Mouse (Mus musculus) kidney, postnatal 14 days (tissue): ENCODE data around the gene Krt14.
"Not testable (repeated sequence)": the region's sequence is repeated elsewhere in the genome, so short reads cannot be mapped to it uniquely, and the experiment has no call there.

Source experiments
- DNase-seq: peaks from one replicate; pipeline ENCODE4 v3.0.0; 2022; ENCODE audit warnings: mixed read lengths

Gene Krt14

DNA sequence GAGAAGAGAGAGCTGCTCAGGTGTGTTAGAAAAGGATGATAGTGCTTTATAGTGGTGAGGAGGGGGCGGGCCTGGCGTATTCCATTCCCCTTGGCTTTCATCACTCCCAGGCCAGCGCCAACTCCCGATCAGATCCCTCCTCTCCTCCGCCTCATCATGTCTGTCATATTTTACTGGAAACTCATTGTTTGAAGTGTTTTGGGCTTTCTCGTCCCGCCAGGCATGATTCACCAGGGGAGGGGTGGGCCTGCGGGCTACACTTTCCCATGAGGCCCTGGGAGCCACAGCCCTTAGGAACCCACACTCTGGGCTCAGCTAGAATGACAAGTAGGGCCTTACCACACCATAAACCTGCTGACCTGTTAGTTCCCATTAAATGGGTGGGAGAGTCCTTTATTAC lies at the start of gene Krt14:
Gene Krt14, minus strand, starts transcription at position 51 of the 400 bp plus-strand sequence.
- DNase-seq: no peak

DNA sequence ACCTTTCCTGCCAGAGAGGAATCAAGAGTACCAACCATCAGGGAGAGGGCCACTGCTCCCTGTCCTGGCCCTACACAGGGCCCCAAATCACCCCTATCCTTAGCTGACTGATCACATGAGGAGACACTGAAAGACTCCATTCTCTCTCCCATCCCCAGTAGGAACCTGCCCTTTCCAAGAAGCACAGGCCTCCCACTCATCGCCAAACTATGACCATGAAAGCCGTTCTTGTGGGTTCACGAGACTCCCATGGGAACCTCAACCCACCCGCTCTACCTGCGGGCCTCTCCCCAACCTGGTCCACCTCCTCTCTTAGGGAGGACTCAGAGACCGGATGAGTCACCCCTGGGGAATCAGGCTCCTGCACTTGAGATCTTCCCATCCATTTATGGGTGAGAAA lies 48.2 kb upstream of the Krt14 start:
- no peak for DNase-seq

DNA sequence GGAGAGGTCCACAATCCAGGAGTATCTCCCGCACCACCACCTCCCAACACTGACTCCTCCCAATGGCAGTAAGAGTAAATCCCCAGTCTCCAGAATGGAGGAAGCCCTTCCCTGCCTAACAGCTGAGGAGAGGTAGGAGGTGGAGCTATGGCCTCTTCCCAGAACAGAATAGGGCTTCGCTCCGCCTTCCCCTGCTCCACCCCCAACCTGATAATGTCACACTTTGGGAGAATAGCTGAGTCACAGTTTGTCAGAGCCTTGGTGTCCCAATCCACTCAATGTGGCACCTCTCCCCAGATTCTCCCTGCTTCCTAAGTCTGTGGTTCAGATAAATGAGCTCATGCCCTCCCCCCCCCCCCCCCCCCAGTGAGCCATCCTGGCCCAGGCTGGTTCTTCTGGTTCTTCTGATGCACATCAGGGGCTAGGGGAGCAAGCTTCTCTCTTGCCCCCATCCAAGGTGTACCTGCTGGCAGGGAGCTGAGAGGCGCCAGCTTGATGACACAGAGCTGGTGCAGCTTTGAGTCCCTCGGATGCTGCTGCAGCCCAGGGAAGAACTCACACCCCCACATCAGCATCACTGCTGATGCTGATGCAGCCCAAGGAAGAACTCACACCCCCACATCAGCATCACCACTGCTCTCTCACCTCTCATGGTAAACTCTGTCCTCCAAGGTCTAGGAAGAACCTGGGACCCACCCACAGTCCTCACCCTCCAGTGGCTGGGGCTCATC lies 47.2 kb upstream of the Krt14 start:
- DNase-seq: no peak

DNA sequence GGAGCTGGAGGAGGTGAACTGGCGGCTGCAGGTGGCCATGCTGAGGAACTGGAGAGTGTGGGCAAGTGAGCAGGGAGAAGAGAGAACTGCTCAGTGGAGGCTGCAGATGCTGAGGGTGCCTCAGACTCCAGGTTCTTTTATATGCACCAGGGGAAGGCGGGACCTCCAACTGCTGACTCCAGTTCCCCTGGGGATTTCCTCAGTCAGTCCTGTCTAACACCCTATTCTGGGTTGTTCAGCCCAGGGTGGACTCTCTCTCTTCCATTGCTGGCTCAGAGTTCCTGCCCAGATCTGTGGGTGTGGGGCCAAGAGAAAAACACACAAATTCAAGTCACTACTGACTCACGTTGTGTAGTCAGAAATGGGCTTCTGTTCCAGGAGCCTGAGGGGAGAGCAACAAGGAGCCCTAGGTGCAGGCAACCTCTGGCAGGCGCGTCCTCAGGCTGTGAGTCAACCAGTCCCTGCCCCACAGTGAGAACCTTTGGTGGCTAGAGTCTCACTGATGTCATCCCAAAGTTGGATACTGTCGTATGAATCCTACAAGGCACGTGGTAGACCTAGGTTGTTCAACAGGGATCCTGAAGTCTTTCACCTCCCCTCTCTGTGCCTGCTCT lies 41.6 kb upstream of the Krt14 start, which contains the start of gene Krt16:
Gene Krt16, minus strand, starts transcription at position 51 of the 614 bp plus-strand sequence.
- DNase-seq: no peak

DNA sequence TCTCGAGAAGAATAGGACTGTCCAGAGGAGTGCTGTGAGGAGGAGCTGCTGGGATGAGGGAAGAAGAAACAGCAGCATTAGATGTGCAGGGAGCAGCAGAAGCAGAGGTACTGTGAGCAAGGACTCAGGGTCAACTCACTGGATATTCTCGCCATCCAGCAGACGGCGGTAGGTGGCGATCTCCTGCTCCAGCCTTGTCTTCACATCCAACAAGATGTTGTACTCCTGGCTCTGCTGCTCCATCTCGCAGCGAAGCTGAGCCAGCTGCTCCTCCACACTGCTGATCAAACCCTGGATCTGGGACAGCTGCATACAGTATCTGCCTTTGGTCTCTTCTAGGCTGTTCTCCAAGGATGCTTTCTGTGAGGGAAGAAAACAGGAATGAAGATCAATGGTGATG lies 39.1 kb upstream of the Krt14 start:
- not testable (repeated sequence) for DNase-seq

DNA sequence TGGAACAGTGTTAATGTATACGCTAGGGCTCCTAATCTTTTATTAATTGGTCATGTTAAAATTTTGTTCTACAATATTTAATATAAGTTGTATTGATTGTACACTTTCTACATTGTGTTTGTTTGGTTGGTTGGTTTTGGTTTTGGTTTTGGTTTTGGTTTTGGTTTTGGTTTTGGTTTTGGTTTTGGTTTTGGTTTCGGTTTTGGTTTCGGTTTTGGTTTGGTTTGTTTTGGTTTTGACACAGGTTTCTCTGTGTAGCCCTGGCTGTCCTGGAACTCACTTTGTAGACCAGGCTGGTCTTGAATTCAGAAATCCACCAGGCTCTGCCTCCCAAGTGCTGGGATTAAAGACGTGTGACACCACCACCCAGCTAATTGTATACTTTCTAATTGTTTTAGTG lies 32.9 kb upstream of the Krt14 start:
- DNase-seq: not testable (repeated sequence)

DNA sequence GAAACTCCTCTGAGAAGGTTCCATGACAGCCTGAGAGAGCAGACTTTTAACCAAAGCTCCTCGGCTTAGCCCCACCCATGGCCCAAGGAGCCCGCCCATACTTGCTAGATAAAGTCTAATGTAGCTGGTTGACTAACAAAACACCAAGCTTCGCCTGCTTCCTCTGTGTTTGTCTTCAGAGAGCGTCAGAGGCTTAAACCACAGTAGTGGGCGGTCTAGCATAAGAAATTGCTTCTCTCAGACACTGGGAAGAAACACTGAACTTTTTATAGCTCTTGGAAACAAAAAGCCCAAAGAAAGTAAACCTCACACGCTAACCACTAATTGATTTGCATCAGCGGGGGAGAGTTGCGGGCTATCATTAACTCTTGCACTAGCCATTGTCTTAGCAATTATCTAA lies 14.4 kb upstream of the Krt14 start:
- no peak for DNase-seq

DNA sequence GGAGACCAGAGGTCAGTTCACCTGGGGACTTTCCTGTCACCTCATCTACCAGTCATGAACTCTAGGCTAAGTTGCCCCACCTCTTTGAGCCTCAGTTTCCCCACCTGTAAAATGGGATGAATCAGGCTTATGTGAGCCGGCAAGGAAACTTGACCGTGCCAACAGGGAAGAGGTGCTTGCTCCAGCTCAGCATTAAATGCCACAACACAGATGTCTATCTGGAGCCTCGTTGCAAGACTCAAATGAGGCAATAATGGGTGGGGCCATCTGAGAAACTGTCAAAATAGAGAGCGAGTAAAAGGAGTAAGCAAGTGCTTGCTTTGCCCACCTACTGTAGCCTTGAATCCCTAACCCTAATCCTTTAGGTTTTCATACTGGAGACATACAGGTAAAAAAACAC lies 12.0 kb upstream of the Krt14 start:
- no peak for DNase-seq

DNA sequence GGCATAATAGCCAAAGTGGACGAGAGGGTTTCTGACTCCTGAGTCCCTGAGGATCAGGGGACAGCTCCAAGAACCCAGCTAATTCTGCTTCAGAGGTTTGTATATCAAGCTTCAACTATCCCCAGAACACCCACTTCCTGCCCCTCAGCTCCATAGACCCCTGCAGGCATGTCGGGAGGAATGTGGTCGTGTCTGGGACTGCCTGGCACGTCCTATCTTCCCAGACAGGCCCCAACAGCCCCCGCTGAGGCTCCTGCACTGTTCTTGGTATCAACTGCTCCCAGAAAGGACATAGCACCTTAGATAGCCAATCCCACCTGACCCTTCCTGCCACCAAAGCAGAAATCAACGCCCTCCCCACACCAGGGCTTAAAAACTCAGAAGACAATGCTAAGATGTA lies 1.2 kb upstream of the Krt14 start:
- DNase-seq: no peak

DNA sequence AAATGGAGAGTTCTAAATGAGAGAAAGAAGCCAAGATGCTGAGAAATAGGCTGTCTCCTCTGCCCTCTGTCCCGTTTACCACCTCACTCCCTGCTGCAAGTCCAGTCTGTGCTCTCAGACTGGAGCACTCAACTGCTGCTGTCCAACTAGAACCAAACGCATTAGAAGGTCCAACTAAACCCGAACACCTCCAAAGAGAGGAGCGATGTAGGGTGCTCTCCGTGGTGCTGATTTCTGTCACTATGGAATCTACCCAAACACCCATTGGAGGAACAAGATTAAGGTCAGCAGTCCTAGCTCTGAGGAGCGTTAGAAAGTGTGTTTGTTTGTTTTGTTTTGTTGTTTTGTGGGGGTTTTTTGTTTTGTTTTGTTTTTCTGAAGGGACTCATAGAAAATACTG lies 3.9 kb downstream of the Krt14 start:
- DNase-seq: peak; percentile 45

DNA sequence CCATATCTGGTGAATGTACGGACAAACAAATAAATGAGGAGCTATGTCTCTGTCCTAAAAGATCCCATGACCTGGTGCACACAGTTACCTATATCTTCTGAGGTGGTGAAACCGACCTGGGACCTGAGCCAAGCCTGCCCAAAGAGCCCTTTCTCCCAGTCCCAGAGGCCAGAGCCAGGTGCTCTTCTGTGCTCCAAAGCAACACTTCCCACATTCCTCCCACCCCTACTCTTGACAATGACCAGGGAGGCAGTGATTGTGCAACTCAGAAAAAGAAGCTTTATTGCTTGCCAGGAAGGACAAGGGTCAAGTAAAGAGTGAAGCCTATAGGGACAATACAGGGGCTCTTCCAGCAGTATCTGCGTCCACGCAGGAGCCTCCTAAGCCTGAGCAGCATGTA lies 4.4 kb downstream of the Krt14 start:
- DNase-seq: no peak

DNA sequence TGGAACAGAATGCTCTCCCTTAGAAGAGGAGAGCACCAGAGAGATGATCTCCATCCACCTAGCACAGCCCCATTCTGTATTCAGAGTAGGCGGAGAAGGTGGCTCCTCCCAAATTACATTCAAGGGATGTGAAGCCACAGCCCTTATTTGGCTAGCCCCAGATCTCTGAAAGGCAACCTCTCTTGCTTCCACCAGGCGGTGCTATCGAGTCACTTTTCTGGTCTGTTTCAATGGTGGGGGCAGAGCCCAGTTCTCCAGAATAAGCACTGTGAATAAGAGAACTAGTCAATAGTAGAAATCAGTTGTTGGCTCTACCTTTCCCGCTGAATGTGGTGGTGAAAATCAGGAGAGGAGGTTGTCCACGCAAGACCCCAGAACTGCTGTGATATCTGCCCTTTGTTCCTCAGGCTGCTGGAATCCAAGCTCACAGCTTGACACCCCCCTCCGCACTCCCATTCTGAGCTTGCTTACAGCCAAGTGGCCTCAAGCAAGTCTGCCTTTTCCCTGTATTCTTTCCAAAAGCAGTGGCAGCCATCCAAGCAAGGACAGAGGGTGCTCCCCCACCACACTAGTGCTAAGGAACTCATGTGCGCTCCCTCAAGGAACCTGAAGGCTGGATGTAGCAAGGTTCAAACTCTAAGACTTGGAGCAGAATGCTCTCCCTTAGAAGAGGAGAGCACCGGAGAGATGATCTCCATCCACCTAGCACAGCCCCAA lies 7.1 kb downstream of the Krt14 start:
- no peak for DNase-seq

DNA sequence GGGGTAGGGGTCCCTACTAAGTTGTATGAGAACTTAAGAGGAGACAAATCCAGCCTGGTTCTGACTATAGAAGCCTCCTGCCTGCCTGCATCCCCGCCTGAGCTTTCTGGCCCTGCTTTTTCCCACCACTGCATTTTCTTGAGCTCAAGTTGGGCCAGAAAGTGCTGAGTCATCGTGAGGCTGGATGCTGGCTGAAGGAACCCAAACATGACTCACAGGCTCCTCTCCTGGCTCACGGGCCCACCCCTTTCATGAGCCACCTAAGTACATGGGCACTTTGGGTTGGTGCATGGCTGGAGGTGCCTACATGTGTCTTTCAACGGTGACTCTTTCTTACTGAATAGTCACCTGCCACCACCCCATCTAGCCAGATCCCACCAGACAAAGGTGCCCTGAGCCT lies 8.7 kb downstream of the Krt14 start:
- DNase-seq: no peak

DNA sequence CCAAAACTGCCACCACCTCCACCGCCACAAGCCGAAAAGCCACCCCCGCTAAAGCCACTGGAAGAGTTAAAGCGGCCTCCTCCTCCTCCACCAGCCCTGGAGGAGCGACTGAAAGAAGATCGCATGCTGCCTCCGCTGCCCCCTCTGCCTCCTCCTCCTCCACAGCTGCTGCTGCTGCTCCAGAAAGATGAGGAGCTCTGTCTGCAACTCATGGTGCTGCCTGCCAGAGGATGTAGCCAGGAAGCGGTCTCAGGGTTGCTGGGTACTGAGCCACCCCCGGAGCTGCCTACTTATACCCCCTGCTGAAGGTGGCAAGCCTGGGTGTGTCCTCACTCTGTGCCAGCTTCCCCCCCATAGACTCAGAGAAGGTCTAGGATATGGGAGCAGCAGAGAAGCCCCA lies 14.4 kb downstream of the Krt14 start, which contains the start of gene Krt9:
Gene Krt9, minus strand, starts transcription at position 255 of the 400 bp plus-strand sequence.
- no peak for DNase-seq

DNA sequence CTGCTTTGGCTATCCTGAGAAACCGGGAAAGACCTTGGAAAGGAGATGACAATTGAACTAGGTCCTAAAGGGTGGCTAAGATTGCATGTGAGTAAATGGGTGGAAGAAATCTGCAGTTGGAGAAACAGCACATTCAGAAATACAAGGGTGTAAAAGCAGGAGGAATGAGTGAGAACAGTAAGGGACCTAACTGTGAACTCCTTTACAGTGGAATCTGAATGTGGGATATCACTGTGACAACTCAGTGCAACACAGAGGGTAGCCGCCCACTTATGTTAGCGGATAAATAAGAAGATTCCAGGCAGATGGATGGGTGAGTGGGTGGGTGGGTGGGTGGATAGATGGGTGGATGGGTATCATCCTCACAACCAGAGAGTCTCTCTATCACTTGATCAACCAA lies 15.5 kb downstream of the Krt14 start:
- no peak for DNase-seq

DNA sequence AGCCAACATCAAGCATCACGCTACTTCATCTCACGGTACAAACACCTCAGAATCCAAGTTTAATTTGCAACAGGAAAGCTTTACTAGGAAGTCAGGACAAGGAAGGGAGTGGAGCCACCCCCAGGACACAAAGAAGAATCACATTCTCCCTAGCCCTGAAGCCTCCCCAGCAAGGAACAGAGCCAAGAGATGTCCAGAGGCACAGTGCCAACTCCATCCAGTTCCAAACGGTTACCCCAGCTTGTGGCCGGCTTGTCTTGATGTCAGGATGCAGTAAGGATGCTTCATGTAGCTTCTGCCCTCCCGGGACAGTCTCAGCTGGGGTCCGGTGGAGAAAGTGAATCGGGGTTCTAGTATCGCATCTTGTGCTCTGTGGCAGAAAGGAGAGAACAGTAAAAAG lies 20.6 kb downstream of the Krt14 start:
- DNase-seq: no peak

DNA sequence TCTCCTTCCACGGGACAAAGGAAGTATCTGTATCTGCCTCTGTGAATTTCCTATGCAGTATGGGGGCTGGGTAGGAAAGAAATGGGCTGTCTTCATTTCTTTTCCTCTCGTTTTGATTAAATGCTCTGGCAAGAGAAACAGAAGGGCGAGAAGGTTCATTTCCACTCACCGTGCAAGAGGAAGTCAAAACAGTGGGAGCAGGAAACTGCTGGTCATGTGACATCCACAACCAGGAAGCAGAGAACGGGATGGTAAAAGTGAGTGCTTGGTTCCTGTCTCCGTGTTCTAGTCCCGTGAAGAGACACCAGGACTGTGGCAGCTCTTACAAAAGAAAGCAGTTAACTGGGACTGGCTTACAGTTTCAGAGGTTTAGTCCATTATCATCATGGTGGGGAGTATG lies 25.6 kb downstream of the Krt14 start:
- DNase-seq: no peak

DNA sequence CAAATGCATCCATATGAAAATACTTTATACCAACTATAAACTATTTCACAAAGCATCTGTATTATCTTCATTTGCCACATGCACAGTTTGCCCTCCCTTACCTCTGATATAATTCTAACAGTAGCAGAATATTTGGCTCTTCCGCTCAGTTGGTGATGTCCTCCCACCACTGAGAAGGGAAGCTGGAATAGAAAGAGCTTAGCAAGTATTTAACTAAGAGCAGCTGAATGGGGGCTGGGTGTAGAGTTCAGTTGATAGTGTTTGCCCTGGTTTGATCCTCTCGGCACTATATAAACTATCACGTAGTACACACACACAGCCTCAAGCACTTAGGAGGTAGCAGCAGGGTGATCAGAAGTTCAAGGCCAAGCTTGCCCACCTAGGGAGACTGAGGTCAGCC lies 28.1 kb downstream of the Krt14 start:
- DNase-seq: no peak

DNA sequence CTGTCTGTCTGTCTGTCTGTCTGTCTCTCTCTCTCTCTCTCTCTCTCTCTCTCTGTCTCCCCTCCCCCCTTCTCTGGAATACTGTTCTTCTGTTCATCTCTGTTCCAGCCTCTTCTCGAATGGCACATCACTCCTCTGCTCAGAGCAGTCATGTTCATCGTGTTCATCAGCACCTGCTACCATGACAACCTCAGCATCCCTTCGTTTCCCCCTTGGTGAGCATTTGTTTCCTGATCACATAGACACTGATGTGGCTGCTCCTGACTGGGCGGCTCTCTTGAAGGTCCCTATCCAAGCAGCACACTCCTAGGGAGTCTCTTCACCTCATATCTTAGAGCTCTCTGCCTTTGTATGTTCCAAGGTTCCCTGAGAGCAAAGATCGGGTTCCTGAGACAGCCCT lies 29.0 kb downstream of the Krt14 start:
- no peak for DNase-seq

DNA sequence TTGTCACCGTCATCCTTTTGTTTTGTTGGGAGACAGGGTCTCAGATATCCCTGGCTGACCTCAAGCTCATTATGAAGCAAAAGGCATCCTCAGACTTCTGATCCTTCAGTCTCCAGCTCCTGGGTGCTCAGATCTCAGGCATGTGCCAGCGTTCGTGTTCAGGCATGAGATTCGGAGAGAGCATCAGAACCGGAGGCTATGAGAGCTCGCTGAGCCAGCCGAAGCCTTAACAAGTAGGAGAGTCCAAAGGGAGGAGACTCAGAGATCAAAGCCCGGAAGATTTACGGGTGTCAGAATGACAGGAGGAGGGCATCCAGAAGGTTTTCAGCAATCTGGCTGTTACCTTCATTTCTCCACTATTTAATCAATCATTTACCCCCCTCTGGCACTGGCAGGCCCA lies 30.6 kb downstream of the Krt14 start:
- no peak for DNase-seq

DNA sequence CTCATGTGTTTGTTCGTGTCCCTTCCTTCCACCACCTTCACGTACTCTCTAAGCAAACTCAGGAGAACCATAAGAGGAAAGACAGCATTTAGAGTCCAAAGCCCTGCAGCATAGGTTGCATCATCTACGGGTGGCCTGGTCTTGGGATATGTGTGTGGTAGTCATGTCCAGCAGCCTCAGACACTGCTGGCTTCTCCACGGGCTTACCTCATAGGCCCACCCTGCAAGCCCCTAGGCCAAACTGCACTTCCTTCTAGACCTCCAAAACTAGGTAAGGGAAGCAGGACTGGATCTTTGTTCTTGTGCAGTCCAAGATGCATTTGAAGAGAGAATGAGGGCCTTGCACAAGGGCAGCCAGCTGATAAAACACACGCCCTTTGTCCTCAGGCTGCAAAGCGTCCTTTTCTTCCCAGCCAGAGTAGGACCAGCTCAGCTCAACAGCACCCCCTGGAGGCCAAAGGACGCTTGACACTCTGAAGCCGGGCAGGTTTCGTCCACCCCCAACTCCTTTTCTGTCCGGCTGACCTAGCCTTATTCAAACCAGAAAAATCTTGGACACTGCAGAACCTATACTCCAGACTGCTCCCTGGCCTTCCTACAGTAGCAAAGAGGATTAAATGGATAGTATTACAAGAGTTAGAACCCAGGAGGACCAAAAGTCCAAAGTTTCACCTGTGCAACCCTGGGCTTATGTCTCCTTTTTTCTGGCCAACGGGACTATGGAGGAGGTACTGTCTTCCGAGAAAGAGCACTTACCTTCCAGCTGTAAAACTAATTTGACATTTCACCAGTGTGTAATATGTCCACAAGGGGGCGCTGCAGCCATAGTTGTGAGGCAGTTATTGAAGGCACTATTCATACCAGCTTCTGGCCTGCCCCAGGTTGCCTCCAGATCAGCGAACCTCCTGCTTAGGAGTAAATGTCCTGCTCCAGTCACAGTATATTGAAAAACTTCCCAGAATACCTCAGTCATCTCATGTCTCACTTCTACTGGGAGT lies 38.3 kb downstream of the Krt14 start:
- peak; percentile 73 for DNase-seq

DNA sequence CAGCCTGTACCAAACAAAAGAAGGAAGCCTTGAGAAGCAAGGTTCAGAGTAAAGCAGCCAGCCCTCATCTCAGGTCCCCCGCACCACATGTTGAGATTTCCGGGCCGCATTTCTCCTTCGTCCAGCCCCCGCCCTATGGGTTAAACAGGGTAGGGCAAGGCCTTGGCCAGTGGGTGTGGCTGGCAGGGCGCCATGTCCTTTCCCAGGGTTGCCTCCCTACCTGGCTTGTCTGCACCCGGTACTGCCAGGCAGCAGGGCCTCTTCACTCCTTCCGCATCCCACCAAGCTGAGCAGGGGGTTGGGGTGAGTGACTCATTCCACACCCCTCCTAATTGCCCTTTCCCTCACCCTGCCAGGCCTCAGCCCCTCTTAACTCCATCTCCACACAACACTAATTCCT lies 39.3 kb downstream of the Krt14 start:
- peak; percentile 33 for DNase-seq

DNA sequence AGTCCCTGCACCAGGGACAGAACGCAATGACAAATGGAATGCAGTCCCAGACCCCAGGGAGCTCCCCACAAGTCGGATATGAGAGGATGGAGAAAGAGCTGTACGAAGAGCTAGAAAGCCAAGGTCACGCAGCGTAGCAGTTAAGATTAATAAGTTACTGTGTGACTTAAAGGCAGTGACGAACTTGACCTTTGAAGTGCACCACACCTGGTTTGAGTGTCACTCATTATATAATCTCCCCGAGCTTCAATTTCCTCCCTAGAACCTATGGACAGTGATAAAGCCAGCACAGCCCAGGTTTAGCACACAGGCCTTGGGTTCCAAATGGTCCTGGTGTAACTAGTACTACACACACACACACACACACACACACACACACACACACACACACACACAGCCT lies 43.0 kb downstream of the Krt14 start:
- peak; percentile 27 for DNase-seq
